Mouse (Mus musculus): ENCODE data around the gene Gm3194. TPM values are rescaled to one million over a fixed set of nuclear protein-coding genes. Genes with fewer than 3 reads are reported as not detected.
"Not testable (repeated sequence)": the region's sequence is repeated elsewhere in the genome, so short reads cannot be mapped to it uniquely, and the experiment has no call there.

Gm3194 gene
- 0.65 TPM in 2 replicates for polyA plus RNA-seq (2016; fragmentation: Nextera tagmentation; extraction: Ambion mirVana)

- H3K4me3 ChIP-seq; H3K27ac ChIP-seq; H3K36me3 ChIP-seq; H3K9me3 ChIP-seq; H3K4me1 ChIP-seq (replicated peaks); DNase-seq (ENCODE audit: low spot score); H3K27me3 ChIP-seq (ENCODE audit: insufficient read depth, poor library complexity, severe bottlenecking): not testable (repeated sequence)
- WGBS = no CpG with 5 or more reads among the region's 3 CpGs
These were observed at the start of gene Gm3194 for GRCm38 (mm10) chr14:5455367-5455766. Gm3194 (minus strand) TSS chr14:5455467.

- no CpG with 5 or more reads among the region's 35 CpGs for WGBS
- H3K27ac ChIP-seq; H3K4me3 ChIP-seq; H3K36me3 ChIP-seq; H3K4me1 ChIP-seq (replicated peaks); DNase-seq (ENCODE audit: low spot score); H3K27me3 ChIP-seq (ENCODE audit: insufficient read depth, poor library complexity, severe bottlenecking); H3K9me3 ChIP-seq: not testable (repeated sequence)
These were observed 46.1 kb upstream of the Gm3194 start, which contains the start of gene Gm3488 for GRCm38 (mm10) chr14:5501374-5501773. Gm3488 (plus strand) TSS chr14:5501674.

GRCm38 (mm10) chr14:5483907-5484306 lies 28.6 kb upstream of the Gm3194 start, which contains the start of gene Gm3187:
Gm3187 (plus strand) TSS chr14:5484207.
- not testable (repeated sequence) for H3K27me3 ChIP-seq (ENCODE audit: insufficient read depth, poor library complexity, severe bottlenecking); H3K36me3 ChIP-seq; H3K9me3 ChIP-seq; H3K27ac ChIP-seq; H3K4me3 ChIP-seq; H3K4me1 ChIP-seq (replicated peaks); DNase-seq (ENCODE audit: low spot score)
- WGBS = 89% methylated on average over 4 of the region's 5 CpGs

GRCm38 (mm10) chr14:5477730-5478129 lies 22.5 kb upstream of the Gm3194 start, which contains the start of gene Gm8246:
Gm8246 (minus strand) TSS chr14:5477830.
- not testable (repeated sequence) for H3K4me1 ChIP-seq (replicated peaks); H3K4me3 ChIP-seq; H3K27me3 ChIP-seq (ENCODE audit: insufficient read depth, poor library complexity, severe bottlenecking); H3K27ac ChIP-seq; H3K36me3 ChIP-seq; DNase-seq (ENCODE audit: low spot score); H3K9me3 ChIP-seq
- no CpG with 5 or more reads among the region's 3 CpGs for WGBS

- not testable (repeated sequence) for H3K27me3 ChIP-seq (ENCODE audit: insufficient read depth, poor library complexity, severe bottlenecking); H3K36me3 ChIP-seq; DNase-seq (ENCODE audit: low spot score); H3K4me1 ChIP-seq (replicated peaks); H3K27ac ChIP-seq; H3K4me3 ChIP-seq; H3K9me3 ChIP-seq
- no CpG with 5 or more reads among the region's 19 CpGs for WGBS
These were observed 5.2 kb upstream of the Gm3194 start for GRCm38 (mm10) chr14:5460469-5460868.

GRCm38 (mm10) chr14:5388949-5389348 lies 66.3 kb downstream of the Gm3194 start, which contains the start of gene Gm3500:
Gm3500 (minus strand) TSS chr14:5389049.
- H3K4me1 ChIP-seq (replicated peaks); DNase-seq (ENCODE audit: low spot score); H3K36me3 ChIP-seq; H3K27me3 ChIP-seq (ENCODE audit: insufficient read depth, poor library complexity, severe bottlenecking); H3K27ac ChIP-seq; H3K9me3 ChIP-seq; H3K4me3 ChIP-seq: not testable (repeated sequence)
- no CpG with 5 or more reads among the region's 37 CpGs for WGBS

Other genes starting within 250 kb of the Gm3194 start
- gene Gm3526, start 194.9 kb downstream of the Gm3194 start, polyA plus RNA-seq (2016; fragmentation: Nextera tagmentation; extraction: Ambion mirVana) = 0.10 TPM in 1 of 2 replicates, not detected in the other
- gene Gm3542, start 120.5 kb downstream of the Gm3194 start, polyA plus RNA-seq (2016; fragmentation: Nextera tagmentation; extraction: Ambion mirVana) = not detected in 2 replicates
- gene Gm3500, start 66.4 kb downstream of the Gm3194 start, polyA plus RNA-seq (2016; fragmentation: Nextera tagmentation; extraction: Ambion mirVana) = not detected in 2 replicates
- gene Gm8246, start 22.4 kb upstream of the Gm3194 start, polyA plus RNA-seq (2016; fragmentation: Nextera tagmentation; extraction: Ambion mirVana) = not detected in 2 replicates
- not detected in 2 replicates for gene Gm3187, start 28.7 kb upstream of the Gm3194 start, polyA plus RNA-seq (2016; fragmentation: Nextera tagmentation; extraction: Ambion mirVana)
- 1.6 and 1.9 TPM in 2 replicates for gene Gm3488, start 46.2 kb upstream of the Gm3194 start, polyA plus RNA-seq (2016; fragmentation: Nextera tagmentation; extraction: Ambion mirVana)
- not detected in 2 replicates for gene Gm3532, start 83.0 kb upstream of the Gm3194 start, polyA plus RNA-seq (2016; fragmentation: Nextera tagmentation; extraction: Ambion mirVana)
- not detected in 2 replicates for gene Gm8265, start 177.6 kb upstream of the Gm3194 start, polyA plus RNA-seq (2016; fragmentation: Nextera tagmentation; extraction: Ambion mirVana)
- not detected in 2 replicates for gene Gm9603, start 232.0 kb upstream of the Gm3194 start, polyA plus RNA-seq (2016; fragmentation: Nextera tagmentation; extraction: Ambion mirVana)